Mouse (Mus musculus): ENCODE measurements around the gene Acr. TPM values are rescaled to one million over a fixed set of nuclear protein-coding genes. Genes with fewer than 3 reads are reported as not detected.

Gene Acr
- total and polyA plus RNA-seq, 2 experiments = 0.10 TPM; not detected in 1

GRCm38 (mm10) chr15:89548837-89549236, 19.3 kb upstream of the Acr start:
- 42% methylated on average over 11 of the region's 11 CpGs for WGBS
- Histone ChIP-seq H3K9ac (ENCODE audit: low read depth, low read length) (no peak overlapping the region), H3K27ac (replicated peaks; ENCODE audit: insufficient read depth, low read depth, low read length) (no peak overlapping the region), H3K27me3 (ENCODE audit: control insufficient read depth, insufficient read depth, low read length) (no peaks in the 10 kb centered on the region), H3K4me3 (ENCODE audit: insufficient read depth, low read depth, low read length) (no peak overlapping the region), H3K79me2 (ENCODE audit: control insufficient read depth, insufficient read depth, low read length) (no peaks in the 10 kb centered on the region), H3K36me3 (ENCODE audit: control insufficient read depth, insufficient read depth, low read length) (no peaks in the 10 kb centered on the region), H3K4me1 (ENCODE audit: control insufficient read depth, insufficient read depth, low read length) (no peaks in the 10 kb centered on the region)
- TF ChIP-seq POLR2A (IDR thresholded peaks at IDR 0.05; ENCODE audit: extremely low read depth, insufficient read depth, low read length) (no peak), CTCF (IDR thresholded peaks at IDR 0.05; ENCODE audit: low read depth, low read length) (no peak)
- DNase-seq (ENCODE audit: extremely low read depth, low read depth, low spot score) = no peak

GRCm38 (mm10) chr15:89550506-89550905, 17.6 kb upstream of the Acr start:
- no peak for DNase-seq (ENCODE audit: extremely low read depth, low read depth, low spot score)
- H3K27me3 ChIP-seq (ENCODE audit: control insufficient read depth, insufficient read depth, low read length) = no peaks in the 10 kb centered on the region
- no peak for TF ChIP-seq CTCF (IDR thresholded peaks at IDR 0.05; ENCODE audit: low read depth, low read length)
- no peak for TF ChIP-seq POLR2A (IDR thresholded peaks at IDR 0.05; ENCODE audit: extremely low read depth, insufficient read depth, low read length)

GRCm38 (mm10) chr15:89551733-89552132, 16.4 kb upstream of the Acr start:
- H3K27ac ChIP-seq (replicated peaks; ENCODE audit: insufficient read depth, low read depth, low read length) = no peak overlapping the region
- no peaks in the 10 kb centered on the region for H3K79me2 ChIP-seq (ENCODE audit: control insufficient read depth, insufficient read depth, low read length)
- DNase-seq (ENCODE audit: extremely low read depth, low read depth, low spot score) = no peak
- H3K36me3 ChIP-seq (ENCODE audit: control insufficient read depth, insufficient read depth, low read length) = no peaks in the 10 kb centered on the region
- H3K4me1 ChIP-seq (ENCODE audit: control insufficient read depth, insufficient read depth, low read length) = no peaks in the 10 kb centered on the region
- WGBS = 85% methylated on average over 1 of the region's 1 CpGs
- TF ChIP-seq POLR2A (IDR thresholded peaks at IDR 0.05; ENCODE audit: extremely low read depth, insufficient read depth, low read length) (no peak), CTCF (IDR thresholded peaks at IDR 0.05; ENCODE audit: low read depth, low read length) (no peak)
- H3K4me3 ChIP-seq (ENCODE audit: insufficient read depth, low read depth, low read length) = no peak overlapping the region
- no peaks in the 10 kb centered on the region for H3K27me3 ChIP-seq (ENCODE audit: control insufficient read depth, insufficient read depth, low read length)
- H3K9ac ChIP-seq (ENCODE audit: low read depth, low read length) = no peak overlapping the region

More at GRCm38 (mm10) chr15:89550506-89550905, 17.6 kb upstream of the Acr start:
- Histone ChIP-seq H3K4me1 (ENCODE audit: control insufficient read depth, insufficient read depth, low read length) (no peaks in the 10 kb centered on the region), H3K9ac (ENCODE audit: low read depth, low read length) (no peak overlapping the region), H3K27ac (replicated peaks; ENCODE audit: insufficient read depth, low read depth, low read length) (no peak overlapping the region), H3K4me3 (ENCODE audit: insufficient read depth, low read depth, low read length) (no peak overlapping the region), H3K79me2 (ENCODE audit: control insufficient read depth, insufficient read depth, low read length) (no peaks in the 10 kb centered on the region), H3K36me3 (ENCODE audit: control insufficient read depth, insufficient read depth, low read length) (no peaks in the 10 kb centered on the region)
- 83% methylated on average over 8 of the region's 8 CpGs for WGBS

- H3K4me1 ChIP-seq (ENCODE audit: control insufficient read depth, insufficient read depth, low read length) = no peaks in the 10 kb centered on the region
- no peaks in the 10 kb centered on the region for H3K79me2 ChIP-seq (ENCODE audit: control insufficient read depth, insufficient read depth, low read length)
- H3K27me3 ChIP-seq (ENCODE audit: control insufficient read depth, insufficient read depth, low read length) = peaks cover 2% of the 10 kb centered on the region; the same call in 1 of the 2 replicates
- 78% methylated on average over 6 of the region's 6 CpGs for WGBS
- DNase-seq (ENCODE audit: extremely low read depth, low read depth, low spot score) = no peak
- H3K4me3 ChIP-seq (ENCODE audit: insufficient read depth, low read depth, low read length) = no peak overlapping the region
- no peak for TF ChIP-seq CTCF (IDR thresholded peaks at IDR 0.05; ENCODE audit: low read depth, low read length)
- no peak for TF ChIP-seq POLR2A (IDR thresholded peaks at IDR 0.05; ENCODE audit: extremely low read depth, insufficient read depth, low read length)
- no peaks in the 10 kb centered on the region for H3K36me3 ChIP-seq (ENCODE audit: control insufficient read depth, insufficient read depth, low read length)
- H3K9ac ChIP-seq (ENCODE audit: low read depth, low read length) = no peak overlapping the region
- no peak overlapping the region for H3K27ac ChIP-seq (replicated peaks; ENCODE audit: insufficient read depth, low read depth, low read length)
Observed at GRCm38 (mm10) chr15:89555591-89555990, 12.5 kb upstream of the Acr start.

GRCm38 (mm10) chr15:89556401-89557178, 11.5 kb upstream of the Acr start:
- no peak for TF ChIP-seq POLR2A (IDR thresholded peaks at IDR 0.05; ENCODE audit: extremely low read depth, insufficient read depth, low read length)
- TF ChIP-seq CTCF (IDR thresholded peaks at IDR 0.05; ENCODE audit: low read depth, low read length) = 0 out of 2 replicates have a peak, but pooled peaks have one; percentile 12
- no peaks in the 10 kb centered on the region for H3K79me2 ChIP-seq (ENCODE audit: control insufficient read depth, insufficient read depth, low read length)
- H3K27me3 ChIP-seq (ENCODE audit: control insufficient read depth, insufficient read depth, low read length) = peaks cover 2% of the 10 kb centered on the region; the same call in 1 of the 2 replicates
- H3K4me1 ChIP-seq (ENCODE audit: control insufficient read depth, insufficient read depth, low read length) = no peaks in the 10 kb centered on the region
- DNase-seq (ENCODE audit: extremely low read depth, low read depth, low spot score) = no peak
- 37% methylated on average over 23 of the region's 23 CpGs for WGBS
- no peak overlapping the region for H3K9ac ChIP-seq (ENCODE audit: low read depth, low read length)
- H3K36me3 ChIP-seq (ENCODE audit: control insufficient read depth, insufficient read depth, low read length) = no peaks in the 10 kb centered on the region
- H3K4me3 ChIP-seq (ENCODE audit: insufficient read depth, low read depth, low read length) = no peak overlapping the region
- no peak overlapping the region for H3K27ac ChIP-seq (replicated peaks; ENCODE audit: insufficient read depth, low read depth, low read length)

All from liver, adult 2 months (tissue).